Mouse (Mus musculus) G1E (cell line): Measurements from ENCODE around the gene Trim65.

ENCODE experiments used
- CTCF ChIP-seq: IDR thresholded peaks from 2 replicates; pipeline ENCODE4 v1.5.1; 2012; ENCODE audit warnings: low read depth, low read length, inconsistent platforms, mixed read lengths
- POLR2AphosphoS5 ChIP-seq: IDR thresholded peaks from 2 replicates; pipeline ENCODE4 v1.6.1; 2012; ENCODE audit warnings: low read depth, low read length, inconsistent platforms; ENCODE audit not compliant: insufficient replicate concordance

DNA sequence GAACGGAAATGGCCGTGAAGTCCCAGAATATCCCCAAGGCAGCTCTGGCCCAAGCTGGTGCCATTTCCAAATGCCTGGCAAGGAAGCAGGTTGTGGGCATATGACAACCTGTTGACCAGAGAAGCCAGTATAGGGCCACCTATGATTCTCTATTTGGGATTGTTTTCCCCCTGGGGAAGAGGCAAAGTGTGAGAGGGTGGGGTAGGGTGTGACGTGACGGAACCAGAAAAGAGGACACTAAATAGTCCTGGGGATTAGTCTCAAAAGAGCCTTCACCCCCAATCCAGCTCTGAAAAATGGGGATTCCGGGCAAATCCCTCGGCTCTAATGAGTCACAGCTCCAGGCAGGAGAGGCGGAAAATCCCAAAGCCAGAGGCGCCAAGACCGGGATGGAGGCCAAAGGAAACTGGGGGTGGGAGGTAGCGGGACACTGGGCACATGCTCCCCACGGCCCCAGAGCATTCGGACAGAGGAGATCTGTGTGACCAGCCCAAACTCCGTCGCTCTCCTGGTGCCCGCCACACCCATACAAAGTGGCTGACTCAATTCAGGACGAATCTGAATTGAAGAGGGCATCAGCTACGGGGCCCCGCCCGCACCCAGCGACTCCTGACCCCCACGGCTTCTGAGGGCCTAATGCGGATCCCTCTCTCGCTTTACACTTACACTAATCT is 22.3 kb downstream of the Trim65 start:
- TF ChIP-seq CTCF (no peak), POLR2AphosphoS5 (no peak)
